Mouse (Mus musculus): Measurements from ENCODE around the gene Prkab2. TPM values are rescaled to one million over a fixed set of nuclear protein-coding genes. Genes with fewer than 3 reads are reported as not detected.
A peak's percentile ranks its signal among the peaks of the same experiment; 100 is the strongest.

Prkab2 gene
- polyA plus RNA-seq, 1 experiment from 2014 or later = 5.3 TPM

GRCm38 (mm10) chr3:97681321-97682158 is 23.5 kb downstream of the Prkab2 start:
- peak; percentile 59 for ATAC-seq
- 1% methylated on average over 33 of the region's 33 CpGs for WGBS

GRCm38 (mm10) chr3:97682159-97682502 is 24.1 kb downstream of the Prkab2 start:
- 0 out of 2 replicates have a peak, but pooled peaks cover 3% of the 10 kb centered on the region for H3K27me3 ChIP-seq (replicated peaks; ENCODE audit: control insufficient read depth, insufficient read depth, low read length)
- H3K4me2 ChIP-seq (ENCODE audit: low read length) = peak overlapping the region; percentile 64
- peaks cover 7% of the 10 kb centered on the region for H3K4me1 ChIP-seq (ENCODE audit: control insufficient read depth, insufficient read depth, low read length)
- WGBS = 2% methylated on average over 11 of the region's 11 CpGs
- no peaks in the 10 kb centered on the region for H3K9me3 ChIP-seq (replicated peaks; ENCODE audit: control insufficient read depth, low read length)
- no peaks in the 10 kb centered on the region for H3K36me3 ChIP-seq (ENCODE audit: control insufficient read depth, insufficient read depth, low read length)
- no peak overlapping the region for H3K9ac ChIP-seq (ENCODE audit: low read length)
- H3K4me3 ChIP-seq (ENCODE audit: low read depth, low read length) = peak overlapping the region; percentile 34
- no peak overlapping the region for H3K27ac ChIP-seq (ENCODE audit: low read depth, low read length)
- no peak for ATAC-seq
- no peak for DNase-seq (ENCODE audit: low spot score)

More at GRCm38 (mm10) chr3:97681321-97682158, 23.5 kb downstream of the Prkab2 start:
- Histone ChIP-seq H3K36me3 (ENCODE audit: control insufficient read depth, insufficient read depth, low read length) (no peaks in the 10 kb centered on the region), H3K27me3 (replicated peaks; ENCODE audit: control insufficient read depth, insufficient read depth, low read length) (0 out of 2 replicates have a peak, but pooled peaks cover 3% of the 10 kb centered on the region), H3K4me3 (ENCODE audit: low read depth, low read length) (peak overlapping the region; percentile 34), H3K4me1 (ENCODE audit: control insufficient read depth, insufficient read depth, low read length) (peaks cover 7% of the 10 kb centered on the region), H3K9ac (ENCODE audit: low read length) (peak overlapping the region; percentile 53), H3K27ac (ENCODE audit: low read depth, low read length) (no peak overlapping the region), H3K9me3 (replicated peaks; ENCODE audit: control insufficient read depth, low read length) (no peaks in the 10 kb centered on the region), H3K4me2 (ENCODE audit: low read length) (peak overlapping the region; percentile 64)
- DNase-seq (ENCODE audit: low spot score) = peak; percentile 87

GRCm38 (mm10) chr3:97682576-97682975 is 24.6 kb downstream of the Prkab2 start:
- ATAC-seq = no peak
- Histone ChIP-seq H3K27me3 (replicated peaks; ENCODE audit: control insufficient read depth, insufficient read depth, low read length) (0 out of 2 replicates have a peak, but pooled peaks cover 3% of the 10 kb centered on the region), H3K4me3 (ENCODE audit: low read depth, low read length) (no peak overlapping the region), H3K4me2 (ENCODE audit: low read length) (0 out of 2 replicates have a peak overlapping the region, but pooled peaks have one; percentile 64), H3K9ac (ENCODE audit: low read length) (no peak overlapping the region), H3K9me3 (replicated peaks; ENCODE audit: control insufficient read depth, low read length) (no peaks in the 10 kb centered on the region), H3K36me3 (ENCODE audit: control insufficient read depth, insufficient read depth, low read length) (no peaks in the 10 kb centered on the region), H3K27ac (ENCODE audit: low read depth, low read length) (no peak overlapping the region), H3K4me1 (ENCODE audit: control insufficient read depth, insufficient read depth, low read length) (peaks cover 7% of the 10 kb centered on the region)
- no peak for DNase-seq (ENCODE audit: low spot score)
- 25% methylated on average over 5 of the region's 5 CpGs for WGBS

GRCm38 (mm10) chr3:97683560-97684195 is 25.7 kb downstream of the Prkab2 start:
- 7% methylated on average over 16 of the region's 16 CpGs for WGBS
- H3K4me1 ChIP-seq (ENCODE audit: control insufficient read depth, insufficient read depth, low read length) = peaks cover 7% of the 10 kb centered on the region
- H3K4me2 ChIP-seq (ENCODE audit: low read length) = peak overlapping the region; percentile 9; the same call in 1 of the 2 replicates
- no peak for ATAC-seq
- peak; percentile 15 for DNase-seq (ENCODE audit: low spot score)
- no peaks in the 10 kb centered on the region for H3K9me3 ChIP-seq (replicated peaks; ENCODE audit: control insufficient read depth, low read length)
- no peaks in the 10 kb centered on the region for H3K36me3 ChIP-seq (ENCODE audit: control insufficient read depth, insufficient read depth, low read length)
- H3K9ac ChIP-seq (ENCODE audit: low read length) = no peak overlapping the region
- H3K4me3 ChIP-seq (ENCODE audit: low read depth, low read length) = no peak overlapping the region
- H3K27ac ChIP-seq (ENCODE audit: low read depth, low read length) = no peak overlapping the region
- H3K27me3 ChIP-seq (replicated peaks; ENCODE audit: control insufficient read depth, insufficient read depth, low read length) = 0 out of 2 replicates have a peak, but pooled peaks cover 3% of the 10 kb centered on the region

GRCm38 (mm10) chr3:97686372-97687117 is 28.6 kb downstream of the Prkab2 start:
- Histone ChIP-seq H3K27ac (ENCODE audit: low read depth, low read length) (no peak overlapping the region), H3K36me3 (ENCODE audit: control insufficient read depth, insufficient read depth, low read length) (no peaks in the 10 kb centered on the region), H3K4me1 (ENCODE audit: control insufficient read depth, insufficient read depth, low read length) (peaks cover 7% of the 10 kb centered on the region), H3K27me3 (replicated peaks; ENCODE audit: control insufficient read depth, insufficient read depth, low read length) (0 out of 2 replicates have a peak, but pooled peaks cover 3% of the 10 kb centered on the region), H3K4me3 (ENCODE audit: low read depth, low read length) (no peak overlapping the region), H3K9ac (ENCODE audit: low read length) (no peak overlapping the region), H3K4me2 (ENCODE audit: low read length) (no peak overlapping the region), H3K9me3 (replicated peaks; ENCODE audit: control insufficient read depth, low read length) (no peaks in the 10 kb centered on the region)
- whole genome bisulfite sequencing = 85% methylated on average over 4 of the region's 4 CpGs
- DNase-seq (ENCODE audit: low spot score) (no peak), ATAC-seq (no peak)

GRCm38 (mm10) chr3:97689289-97689688 is 31.3 kb downstream of the Prkab2 start:
- no peaks in the 10 kb centered on the region for H3K9me3 ChIP-seq (replicated peaks; ENCODE audit: control insufficient read depth, low read length)
- 79% methylated on average over 2 of the region's 2 CpGs for WGBS

GRCm38 (mm10) chr3:97690590-97690989 is 32.6 kb downstream of the Prkab2 start:
- H3K36me3 ChIP-seq (ENCODE audit: control insufficient read depth, insufficient read depth, low read length) = no peaks in the 10 kb centered on the region
- ATAC-seq = no peak
- H3K27ac ChIP-seq (ENCODE audit: low read depth, low read length) = no peak overlapping the region
- no peaks in the 10 kb centered on the region for H3K4me1 ChIP-seq (ENCODE audit: control insufficient read depth, insufficient read depth, low read length)
- WGBS = 71% methylated on average over 7 of the region's 7 CpGs
- DNase-seq (ENCODE audit: low spot score) = no peak
- H3K9me3 ChIP-seq (replicated peaks; ENCODE audit: control insufficient read depth, low read length) = no peaks in the 10 kb centered on the region
- H3K9ac ChIP-seq (ENCODE audit: low read length) = no peak overlapping the region
- no peak overlapping the region for H3K4me3 ChIP-seq (ENCODE audit: low read depth, low read length)
- H3K27me3 ChIP-seq (replicated peaks; ENCODE audit: control insufficient read depth, insufficient read depth, low read length) = no peaks in the 10 kb centered on the region
- H3K4me2 ChIP-seq (ENCODE audit: low read length) = no peak overlapping the region

More at GRCm38 (mm10) chr3:97689289-97689688, 31.3 kb downstream of the Prkab2 start:
- ATAC-seq = no peak
- Histone ChIP-seq H3K4me1 (ENCODE audit: control insufficient read depth, insufficient read depth, low read length) (no peaks in the 10 kb centered on the region), H3K4me3 (ENCODE audit: low read depth, low read length) (no peak overlapping the region), H3K27me3 (replicated peaks; ENCODE audit: control insufficient read depth, insufficient read depth, low read length) (no peaks in the 10 kb centered on the region), H3K36me3 (ENCODE audit: control insufficient read depth, insufficient read depth, low read length) (no peaks in the 10 kb centered on the region), H3K9ac (ENCODE audit: low read length) (no peak overlapping the region), H3K27ac (ENCODE audit: low read depth, low read length) (no peak overlapping the region), H3K4me2 (ENCODE audit: low read length) (no peak overlapping the region)
- DNase-seq (ENCODE audit: low spot score) = no peak

GRCm38 (mm10) chr3:97691443-97692017 is 33.5 kb downstream of the Prkab2 start:
- Histone ChIP-seq H3K4me1 (ENCODE audit: control insufficient read depth, insufficient read depth, low read length) (no peaks in the 10 kb centered on the region), H3K36me3 (ENCODE audit: control insufficient read depth, insufficient read depth, low read length) (no peaks in the 10 kb centered on the region), H3K27ac (ENCODE audit: low read depth, low read length) (no peak overlapping the region), H3K4me2 (ENCODE audit: low read length) (no peak overlapping the region), H3K9ac (ENCODE audit: low read length) (no peak overlapping the region), H3K4me3 (ENCODE audit: low read depth, low read length) (no peak overlapping the region), H3K9me3 (replicated peaks; ENCODE audit: control insufficient read depth, low read length) (no peaks in the 10 kb centered on the region), H3K27me3 (replicated peaks; ENCODE audit: control insufficient read depth, insufficient read depth, low read length) (no peaks in the 10 kb centered on the region)
- 48% methylated on average over 12 of the region's 12 CpGs for WGBS
- ATAC-seq (no peak), DNase-seq (ENCODE audit: low spot score) (peak; percentile 24)

All from forebrain, embryonic 14.5 days (tissue).